ENCODE assay signal across 8 mouse cellular contexts in genomic region chr19:7339867-7340266, GRCm38 (mm10). TPM values are rescaled to one million over a fixed set of nuclear protein-coding genes. Genes with fewer than 3 reads are reported as not detected.
DNase-seq lines count a peak whose midpoint lies in the region; ATAC-seq and TF ChIP-seq lines count a peak whose summit lies in the region.

No protein-coding gene starts in this region.

- no peaks in the 10 kb centered on the region for H3K9me3 ChIP-seq in kidney, postnatal 0 days (replicated peaks; ENCODE audit: low read length)
- no peaks in the 10 kb centered on the region for H3K9me3 ChIP-seq in embryonic facial prominence, embryonic 10.5 days

- TF ChIP-seq POLR2A in myocyte (IDR thresholded peaks at IDR 0.05; ENCODE audit: insufficient read length, low read depth) = no peak

- ATAC-seq in kidney, postnatal 0 days (replicated peaks; ENCODE audit: low FRiP score, low read depth) = no peak
- no peak for ATAC-seq in frontal cortex, adult (ENCODE audit: low TSS enrichment)

- peak overlapping the region; percentile 87 for H3K4me2 ChIP-seq in kidney, postnatal 0 days (ENCODE audit: low read length)
- peak overlapping the region; percentile 96 for H3K4me2 ChIP-seq in myocyte (ENCODE audit: low read depth)

- H3K4me3 ChIP-seq in kidney, postnatal 0 days (replicated peaks; ENCODE audit: low read depth, low read length) = peak overlapping the region; percentile 75
- H3K4me3 ChIP-seq in embryonic facial prominence, embryonic 10.5 days = peak overlapping the region; percentile 88
- H3K4me3 ChIP-seq in myocyte = peak overlapping the region; percentile 81

- 21% methylated on average over 4 of the region's 4 CpGs for WGBS in kidney, postnatal 0 days
- 50% methylated on average over 4 of the region's 4 CpGs for WGBS in embryonic facial prominence, embryonic 10.5 days

- peak overlapping the region; percentile 88 for H3K9ac ChIP-seq in kidney, postnatal 0 days (ENCODE audit: low read depth, low read length)

- H3K27me3 ChIP-seq in kidney, postnatal 0 days (ENCODE audit: insufficient read depth, low read length) = no peaks in the 10 kb centered on the region
- H3K27me3 ChIP-seq in embryonic facial prominence, embryonic 10.5 days (replicated peaks; ENCODE audit: low read depth, poor library complexity, severe bottlenecking) = no peaks in the 10 kb centered on the region
- H3K27me3 ChIP-seq in myocyte (ENCODE audit: control insufficient read depth, insufficient read depth, insufficient read length) = no peaks in the 10 kb centered on the region

- peak; percentile 42 for DNase-seq in kidney, postnatal 0 days (ENCODE audit: low spot score)
- no peak for DNase-seq in kidney, postnatal 36 days
- no peak for DNase-seq in embryonic facial prominence, embryonic 10.5 days (ENCODE audit: low spot score)
- peak; percentile 40 for DNase-seq in induced T-regulatory cell, adult 2 months (ENCODE audit: low read depth)
- no peak for DNase-seq in cerebellum, postnatal 36 days
- no peak for DNase-seq in testis, postnatal 14 days (ENCODE audit: low spot score)

- H3K36me3 ChIP-seq in kidney, postnatal 0 days (ENCODE audit: insufficient read depth, low read length) = no peaks in the 10 kb centered on the region
- H3K36me3 ChIP-seq in embryonic facial prominence, embryonic 10.5 days (replicated peaks) = peaks cover 23% of the 10 kb centered on the region
- no peaks in the 10 kb centered on the region for H3K36me3 ChIP-seq in myocyte (ENCODE audit: control insufficient read depth, insufficient read depth)

- H3K4me1 ChIP-seq in kidney, postnatal 0 days (replicated peaks; ENCODE audit: insufficient read depth, low read length) = peaks cover 26% of the 10 kb centered on the region
- peaks cover 43% of the 10 kb centered on the region for H3K4me1 ChIP-seq in embryonic facial prominence, embryonic 10.5 days

- H3K79me2 ChIP-seq in myocyte (ENCODE audit: control insufficient read depth, insufficient read depth) = peaks cover 62% of the 10 kb centered on the region

- H3ac ChIP-seq in myocyte (ENCODE audit: control insufficient read depth, insufficient read length) = no peak overlapping the region

- no peak for TF ChIP-seq CTCF in kidney, postnatal 0 days (IDR thresholded peaks at IDR 0.05; ENCODE audit: low read depth)

- H3K27ac ChIP-seq in kidney, postnatal 0 days = no peak overlapping the region
- H3K27ac ChIP-seq in embryonic facial prominence, embryonic 10.5 days (replicated peaks) = no peak overlapping the region

TF ChIP-seq in myocyte, 11 proteins besides CTCF, POLR2A, EP300 and RAD21:
- 0 out of 2 replicates have a peak, but pooled peaks have one; percentile 21 for TF ChIP-seq CEBPB (IDR thresholded peaks at IDR 0.05; ENCODE audit: insufficient read depth, poor library complexity, severe bottlenecking)
- no peak for TF ChIP-seq MYOG (IDR thresholded peaks at IDR 0.05; ENCODE audit: control insufficient read depth in 1 of 3, insufficient read depth in 1 of 3, insufficient read length in 2 of 3, low read depth in 2 of 3)

RNA-seq across cellular contexts. Expression of gene Mark2, which starts 1.8 kb away (rescaled TPM):
- polyA plus RNA-seq in kidney, postnatal 0 days (2015; fragmentation: Nextera tagmentation; extraction: Ambion mirVana) = 32.9 and 35.5 TPM in 2 replicates
- 48.5 and 49.1 TPM in 2 replicates for polyA plus RNA-seq in embryonic facial prominence, embryonic 10.5 days (2016; fragmentation: Nextera tagmentation; extraction: Ambion mirVana)
- polyA plus RNA-seq in myocyte (2012; fragmentation: generic; extraction: Trizol) = 33.7 TPM

RNA-seq across cellular contexts. Expression of gene Spindoc, which starts 42.9 kb away (rescaled TPM):
- polyA plus RNA-seq in kidney, postnatal 0 days (2015; fragmentation: Nextera tagmentation; extraction: Ambion mirVana) = 19.2 and 21.9 TPM in 2 replicates
- 44.5 and 51.7 TPM in 2 replicates for polyA plus RNA-seq in embryonic facial prominence, embryonic 10.5 days (2016; fragmentation: Nextera tagmentation; extraction: Ambion mirVana)
- polyA plus RNA-seq in myocyte (2012; fragmentation: generic; extraction: Trizol) = 20.4 TPM

Comparison
In these comparisons a context has a peak if more than half of its experiments do, and no peak if none do; other contexts are left out.
1. DNase-seq: peak in kidney, postnatal 0 days (single experiment) and induced T-regulatory cell, adult 2 months (single experiment); none in kidney, postnatal 36 days (0 of 2), embryonic facial prominence, embryonic 10.5 days (single experiment), cerebellum, postnatal 36 days (0 of 2) and testis, postnatal 14 days (single experiment).
2. Peak in every context shown above with its lines, with median percentiles within 50 percentile points of each other: H3K4me3 ChIP-seq.